Mouse (Mus musculus) gastrocnemius, postnatal 4 days (tissue): ENCODE data around the gene Lrrc75b. TPM values are rescaled to one million over a fixed set of nuclear protein-coding genes. Genes with fewer than 3 reads are reported as not detected.

ENCODE experiments used
- DNase-seq, 2 experiments: peaks; one replicate each; pipeline ENCODE4 v3.0.0; 2021 to 2022; ENCODE audit warnings: low spot score in 2 of 2, mixed read lengths in 2 of 2
- long read RNA-seq, 2 experiments: library from polyadenylated mRNA; stranded (forward); transcript quantifications; one replicate each; pipeline ENCODE4 v2.0.0; 2021
- total RNA-seq, 2 experiments: library from RNA; stranded (reverse); gene quantifications; 2 replicates each; pipeline ENCODE4 v1.2.3; 2021

The Lrrc75b gene
- 1 to 10 TPM; 2.8 to 3.3 TPM for total RNA-seq
- long read RNA-seq, experiment 1 = 0 reads
- long read RNA-seq, experiment 2 = 0 reads

DNA sequence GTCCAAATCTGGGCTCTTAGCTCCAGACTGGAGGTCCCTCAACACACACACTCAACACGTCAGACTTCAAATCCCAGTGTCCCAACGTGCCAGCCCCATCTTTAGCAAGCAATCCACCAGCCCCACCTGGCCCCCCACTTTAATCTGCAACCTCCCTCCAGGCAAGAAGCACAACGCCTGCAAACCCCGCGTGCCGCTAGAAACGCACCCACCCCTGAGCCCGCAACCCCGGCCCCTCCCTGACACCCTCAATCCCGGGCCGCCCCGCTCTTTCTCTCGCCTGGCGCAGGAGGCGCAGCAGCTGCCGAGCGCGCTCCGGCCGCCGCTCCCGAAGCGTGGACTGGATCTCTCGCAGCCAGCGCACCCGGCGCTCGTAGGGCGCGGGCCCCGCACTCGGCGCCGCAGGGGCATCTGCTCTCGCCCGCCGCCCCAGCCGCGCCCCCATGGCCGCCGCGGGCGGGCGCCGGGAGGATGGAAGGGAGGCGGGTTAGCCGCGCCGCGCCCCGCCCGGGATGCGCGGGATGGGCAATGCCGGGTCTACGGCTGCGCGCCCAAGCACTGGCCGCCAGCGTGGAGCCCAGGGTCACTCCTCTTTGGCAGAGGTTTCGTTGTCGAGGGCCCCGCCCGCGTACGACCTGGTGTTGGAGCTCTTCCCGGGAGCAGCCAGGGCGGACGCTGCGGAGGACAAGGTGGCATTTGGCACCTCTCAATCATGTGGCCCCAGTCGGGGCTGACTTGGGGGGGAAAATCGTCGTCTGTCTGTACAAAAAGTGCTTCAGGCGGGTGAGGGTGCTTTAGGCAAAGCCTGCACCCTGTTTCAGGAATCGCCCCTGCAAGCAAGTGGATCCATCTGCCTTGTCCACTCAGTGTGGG, at the start of gene Lrrc75b:
Gene Lrrc75b, minus strand, starts transcription at position 655 of the 873 bp plus-strand sequence.
- DNase-seq = peak in 1 of 2 experiments; percentile 48

DNA sequence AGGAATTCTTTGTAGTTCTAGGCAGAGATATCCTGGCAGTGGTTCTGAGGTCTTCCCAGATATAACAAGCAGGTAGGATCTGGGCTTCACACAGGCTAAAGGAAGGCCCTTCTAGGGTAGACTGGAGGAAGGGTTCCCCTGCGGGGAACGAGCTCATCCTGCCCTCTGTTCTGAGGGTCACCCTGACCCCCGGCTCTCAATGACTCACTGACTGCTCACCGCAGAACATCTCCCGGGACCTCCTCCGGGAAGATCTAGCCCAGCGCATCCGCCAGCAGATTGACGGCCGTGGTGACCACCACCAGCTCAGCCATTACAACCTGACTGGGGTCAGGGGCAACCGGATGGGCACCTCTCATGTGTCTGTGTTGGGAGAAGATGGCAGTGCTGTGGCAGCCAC, 48.8 kb upstream of the Lrrc75b start:
- DNase-seq = no peak

DNA sequence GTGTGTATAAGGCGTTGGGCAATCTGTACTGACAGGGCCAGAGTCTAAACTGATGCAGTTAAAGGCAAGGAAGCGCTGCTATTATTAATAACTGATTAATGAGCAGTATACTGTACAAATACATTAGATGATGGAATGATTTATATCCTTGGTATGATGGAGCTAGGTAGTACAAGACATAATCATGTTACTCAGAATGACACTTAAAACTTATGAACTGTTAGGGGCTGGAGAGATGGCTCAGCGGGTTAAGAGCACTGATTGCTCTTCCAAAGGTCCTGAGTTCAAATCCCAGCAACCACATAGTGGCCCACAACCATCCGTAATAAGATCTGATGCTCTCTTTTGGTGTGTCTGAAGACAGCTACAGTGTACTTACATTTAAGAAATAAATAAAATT, 47.1 kb upstream of the Lrrc75b start:
- DNase-seq = no peak

DNA sequence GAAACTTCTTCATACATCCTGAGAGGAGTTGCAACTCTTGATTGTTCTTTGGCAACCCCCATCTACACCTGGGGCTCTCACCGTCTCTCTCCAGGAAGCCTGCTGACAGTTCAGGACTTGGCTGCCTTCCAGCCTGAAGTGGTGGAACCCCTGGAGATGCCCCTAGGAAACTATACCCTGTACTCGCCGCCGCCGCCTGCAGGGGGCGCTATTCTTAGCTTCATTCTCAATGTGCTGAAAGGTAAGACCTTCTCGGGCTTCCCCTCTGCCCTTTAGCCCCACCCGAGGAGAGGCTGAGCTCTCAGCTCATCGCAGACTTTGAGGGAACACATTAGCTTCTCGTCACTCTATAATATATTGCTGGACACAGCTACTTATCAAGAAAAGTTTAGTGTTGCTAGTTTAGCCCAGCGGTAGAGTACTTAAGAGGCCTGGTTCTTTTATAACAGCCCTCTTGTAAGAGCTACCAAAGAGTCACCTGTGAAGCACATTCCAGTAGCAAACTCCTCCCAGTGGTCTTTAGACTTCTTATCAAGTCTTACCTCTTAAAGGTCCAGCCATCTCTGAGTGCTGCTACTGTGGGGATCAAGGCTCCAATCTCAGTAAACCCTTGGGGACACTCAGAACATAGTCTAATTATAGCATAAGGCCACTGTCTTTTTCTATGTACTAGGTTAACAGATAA, 45.2 kb upstream of the Lrrc75b start:
- no peak for DNase-seq

DNA sequence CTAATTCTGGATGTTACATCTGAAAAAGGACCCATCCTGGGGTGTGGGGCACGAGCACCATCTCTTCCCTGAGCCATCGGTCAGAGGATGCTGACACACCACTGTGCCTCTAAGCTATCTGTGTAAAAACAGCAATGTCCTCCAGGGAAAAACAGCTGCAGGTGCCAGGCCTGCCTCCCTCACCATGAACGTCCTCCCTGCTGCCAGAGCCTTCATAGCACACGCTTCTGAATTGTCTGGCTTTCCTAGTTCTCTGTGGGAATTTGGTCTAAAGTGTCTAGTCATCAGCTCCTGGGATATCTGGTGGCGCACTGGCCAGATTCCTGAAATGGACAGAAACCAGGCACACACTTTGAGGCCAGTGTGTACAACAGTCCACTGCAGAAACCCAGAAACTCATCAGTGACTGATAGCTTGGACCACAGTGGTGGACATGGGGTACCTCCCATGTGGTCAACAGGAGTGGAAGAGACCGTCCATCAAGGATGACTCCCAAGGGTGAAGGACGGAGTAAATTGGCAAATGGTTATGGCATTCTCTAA, 40.1 kb upstream of the Lrrc75b start:
- no peak for DNase-seq

DNA sequence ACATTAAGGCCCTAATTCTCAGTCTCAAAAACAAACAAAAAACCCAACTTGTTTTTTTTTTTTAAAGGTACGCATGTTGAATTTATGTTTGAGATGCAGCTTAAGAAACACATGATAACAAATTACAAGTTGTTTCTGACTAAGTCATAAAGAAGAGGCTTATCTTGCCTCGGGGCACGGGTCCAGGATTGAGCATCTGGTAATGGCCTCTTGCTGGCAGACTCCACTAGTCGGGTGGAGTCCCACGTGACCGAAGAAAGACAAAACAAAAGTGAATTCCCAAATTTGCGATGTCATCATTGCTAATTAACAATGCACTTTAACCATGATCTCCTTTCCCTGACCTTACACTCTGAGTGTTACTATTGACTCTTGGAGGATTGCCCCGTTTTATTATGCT, 35.9 kb upstream of the Lrrc75b start:
- DNase-seq = peak in 1 of 2 experiments; percentile 75

DNA sequence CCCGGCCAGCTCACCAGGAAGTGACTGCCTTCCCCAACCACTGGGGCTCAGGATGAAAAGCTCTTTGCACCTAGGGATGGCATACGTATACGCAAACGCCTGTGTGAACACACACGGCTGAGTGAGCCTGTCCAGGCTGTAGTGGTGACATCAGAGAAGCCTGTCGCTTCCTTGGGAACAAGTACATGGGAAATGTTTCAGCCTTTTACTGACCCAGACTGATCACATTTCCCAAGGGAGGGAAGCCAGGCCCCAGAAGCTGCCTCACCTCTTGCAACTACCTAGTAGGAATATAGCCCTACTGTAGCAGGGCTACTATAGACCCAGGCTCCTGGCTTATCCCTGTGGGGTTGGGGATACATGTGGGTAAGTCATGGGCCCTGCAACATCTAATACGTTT, 32.5 kb upstream of the Lrrc75b start:
- no peak for DNase-seq

DNA sequence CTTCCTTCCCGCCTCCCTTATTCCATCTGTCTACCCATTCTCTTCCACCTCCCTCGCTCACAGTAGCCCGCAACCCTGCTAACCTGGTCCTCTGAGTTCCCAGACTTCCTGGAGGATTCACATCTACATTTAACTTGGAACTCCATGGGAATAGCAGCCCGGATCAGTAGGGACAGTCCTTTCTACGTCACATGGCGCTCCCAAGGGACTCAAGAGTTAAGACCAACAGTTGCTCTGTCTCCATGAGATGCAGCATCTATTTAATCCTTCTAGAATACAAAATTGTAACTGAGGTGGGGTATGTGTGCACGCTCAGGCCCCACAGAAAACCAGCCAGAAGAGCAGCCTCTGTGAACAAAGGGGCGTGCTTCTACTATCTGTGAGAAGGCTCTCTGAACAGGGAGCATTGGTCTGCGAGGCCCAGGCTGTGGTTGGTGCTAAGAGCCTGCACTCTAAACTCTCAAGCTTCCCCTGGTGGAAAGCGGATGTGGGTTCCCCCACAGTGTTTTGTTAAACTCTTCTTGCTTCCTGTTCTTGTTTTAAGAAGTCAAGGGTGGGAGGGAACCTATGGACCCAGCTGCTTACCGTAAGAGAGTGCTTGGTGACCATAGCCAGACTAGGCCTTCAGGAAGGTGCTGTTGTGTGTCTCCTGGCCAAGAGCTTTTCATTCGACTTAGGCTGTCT, 31.2 kb upstream of the Lrrc75b start:
- DNase-seq = no peak

DNA sequence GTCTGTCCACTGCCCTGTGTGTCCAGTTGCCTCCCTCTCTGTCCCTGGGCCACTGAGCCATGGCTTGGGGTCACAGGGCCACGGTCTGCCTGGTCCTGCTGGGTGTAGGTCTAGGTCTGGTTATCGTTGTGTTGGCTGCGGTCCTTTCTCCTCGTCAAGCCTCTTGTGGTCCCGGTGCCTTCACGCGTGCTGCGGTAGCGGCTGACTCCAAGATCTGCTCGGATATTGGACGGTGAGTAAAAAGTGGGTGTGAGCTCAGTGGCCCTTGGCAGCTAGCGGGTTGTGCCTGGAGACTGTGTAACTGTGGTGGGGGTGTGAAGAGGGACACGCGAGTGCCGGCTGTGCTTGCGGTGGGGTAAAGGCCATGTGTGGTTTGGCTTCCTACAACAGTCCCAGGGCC, 29.5 kb upstream of the Lrrc75b start:
- no peak for DNase-seq

DNA sequence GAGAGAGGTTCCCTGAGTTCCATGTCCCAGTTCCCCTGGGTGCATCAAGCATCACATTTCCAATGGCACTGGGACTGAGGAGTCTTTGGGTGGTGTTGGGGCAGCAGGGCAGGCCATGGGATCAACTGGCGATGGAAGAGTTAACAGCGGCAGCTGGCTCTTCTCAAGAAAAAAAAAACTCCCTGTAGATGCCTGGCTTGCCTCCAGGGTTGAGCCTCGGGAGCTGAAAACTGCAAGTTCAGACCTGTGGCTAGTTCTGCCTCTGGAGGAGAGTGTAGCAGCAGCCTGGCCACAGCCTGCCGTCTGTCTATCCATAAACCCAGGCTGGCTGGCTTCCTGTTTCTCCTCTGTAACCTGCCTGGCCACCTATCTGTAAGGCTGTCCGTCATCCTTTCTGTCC, 29.0 kb upstream of the Lrrc75b start, which contains the start of gene Ggt5:
Gene Ggt5, plus strand, starts transcription at position 212 of the 400 bp plus-strand sequence.
- peak in 1 of 2 experiments; percentile 78 for DNase-seq

DNA sequence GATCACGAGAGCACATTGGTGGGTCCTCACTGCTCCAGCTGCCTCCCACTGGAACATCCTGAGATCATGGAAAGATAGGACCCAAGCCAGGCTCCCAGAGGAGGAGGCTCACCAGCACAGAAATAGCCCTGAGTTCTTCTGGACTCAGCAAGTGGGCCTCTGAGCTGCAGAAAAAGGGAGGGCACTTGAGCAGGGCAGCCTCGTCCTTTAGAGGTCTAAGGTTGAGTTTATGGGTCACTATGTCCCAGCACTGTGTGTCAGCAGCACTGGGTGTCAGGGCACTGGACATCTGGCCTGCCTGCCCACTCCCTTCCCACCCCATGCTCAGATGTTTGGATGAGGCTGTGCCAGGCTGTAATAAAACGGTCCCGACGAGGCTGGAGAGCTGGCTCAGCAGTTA, 28.2 kb upstream of the Lrrc75b start:
- DNase-seq = no peak

DNA sequence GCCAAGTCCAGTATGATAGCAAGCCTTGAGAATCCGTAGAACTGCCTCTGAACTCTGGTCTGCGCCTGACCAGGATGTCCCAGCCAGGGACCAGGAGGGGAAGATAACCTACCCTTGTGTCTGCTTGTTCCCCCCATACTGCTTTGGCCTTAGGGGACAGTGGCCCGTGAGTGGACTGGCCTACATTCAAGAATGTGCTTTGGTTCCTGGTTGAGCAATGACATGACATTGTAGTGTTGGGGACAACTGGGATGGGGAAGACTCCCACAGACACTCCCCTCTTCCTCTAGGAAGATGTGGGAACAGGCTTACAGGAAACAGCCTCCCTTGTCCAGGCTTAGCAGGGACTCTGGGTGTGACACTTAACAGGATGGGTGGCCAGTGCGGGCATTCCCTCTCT, 27.7 kb upstream of the Lrrc75b start:
- DNase-seq = no peak

DNA sequence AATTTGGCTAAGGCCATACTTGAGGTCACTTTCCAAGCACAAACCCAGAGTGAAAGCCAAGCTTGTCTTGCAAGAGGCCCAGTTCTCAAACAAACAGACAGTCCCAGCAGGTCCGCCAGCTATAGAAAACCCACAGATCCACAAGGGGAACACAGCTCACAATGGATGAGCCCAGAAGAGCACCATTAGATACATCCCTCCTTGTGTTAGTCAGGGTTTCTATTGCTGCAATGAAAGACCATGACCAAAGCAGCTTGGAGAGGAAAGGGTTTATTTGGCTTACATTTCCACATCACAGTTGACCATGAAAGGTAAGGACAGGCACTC, 26.4 kb upstream of the Lrrc75b start:
- DNase-seq = no peak

DNA sequence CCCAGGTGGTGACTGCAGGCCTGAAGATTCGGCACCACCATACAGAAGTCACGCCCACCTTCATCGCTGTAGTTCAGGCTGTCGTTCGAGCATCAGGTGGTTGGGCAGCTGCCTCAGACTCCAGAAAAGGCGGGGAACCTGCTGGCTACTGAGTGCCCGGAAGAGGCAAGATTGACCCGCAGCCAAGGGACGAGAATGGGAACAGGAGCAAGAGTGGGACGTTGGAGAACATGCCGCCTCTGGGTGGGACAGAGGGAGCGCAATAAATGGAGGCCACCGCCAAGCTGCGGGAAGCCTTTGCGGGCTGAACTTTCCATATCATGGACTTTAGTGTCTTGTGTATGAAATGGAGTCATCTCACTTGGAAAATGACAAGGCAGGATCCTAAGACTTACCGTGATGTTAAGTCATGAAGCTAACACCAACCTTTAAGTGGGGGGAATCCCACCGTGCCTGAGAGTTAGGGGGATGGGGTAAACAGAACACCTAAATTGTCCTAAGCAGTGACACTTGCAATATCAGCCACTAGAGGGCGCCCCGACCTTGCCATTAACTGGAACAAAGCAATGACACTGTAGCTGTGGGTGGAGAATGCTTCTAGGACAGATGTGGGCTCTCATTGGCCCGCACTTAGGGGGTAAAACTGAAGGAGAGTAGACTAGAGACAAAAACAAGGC, 25.9 kb upstream of the Lrrc75b start:
- DNase-seq = peak; percentile 85 to 89

DNA sequence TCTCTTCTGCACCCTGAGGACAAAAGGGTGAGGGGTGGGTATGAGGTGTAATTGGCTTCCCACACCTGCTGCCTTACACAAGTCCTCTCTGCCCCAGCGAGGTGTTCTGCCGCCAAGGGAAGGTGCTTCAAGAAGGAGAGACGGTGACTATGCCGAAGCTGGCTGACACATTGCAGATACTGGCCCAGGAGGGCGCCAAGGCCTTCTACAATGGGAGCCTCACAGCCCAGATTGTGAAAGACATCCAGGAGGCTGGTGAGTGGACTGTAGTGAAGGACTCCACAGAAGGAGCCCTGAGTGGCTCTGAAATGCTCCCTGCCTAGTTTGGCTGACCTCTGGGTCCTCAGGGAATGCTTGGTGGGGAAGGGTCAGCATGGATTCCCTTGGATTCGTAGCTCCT, 19.0 kb upstream of the Lrrc75b start:
- no peak for DNase-seq

DNA sequence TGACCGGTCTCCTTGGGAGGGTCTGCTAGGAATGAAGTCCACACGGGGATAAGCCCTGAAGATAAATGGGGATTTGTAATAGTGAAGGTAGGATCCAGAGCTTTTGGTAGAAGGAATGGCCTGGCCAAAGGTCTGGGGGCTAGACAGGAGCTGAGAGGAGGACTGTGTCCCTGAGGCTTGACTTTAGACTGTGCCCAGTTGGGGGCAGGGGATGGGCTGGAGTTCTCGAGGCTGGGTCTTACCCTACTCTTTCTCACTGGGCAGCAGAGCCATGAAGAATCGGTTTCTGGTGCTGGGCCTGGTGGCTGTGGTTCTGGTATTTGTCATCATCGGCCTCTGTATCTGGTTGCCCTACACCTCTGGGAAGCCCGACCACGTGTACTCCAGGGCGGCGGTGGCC, 13.8 kb upstream of the Lrrc75b start:
- no peak for DNase-seq

DNA sequence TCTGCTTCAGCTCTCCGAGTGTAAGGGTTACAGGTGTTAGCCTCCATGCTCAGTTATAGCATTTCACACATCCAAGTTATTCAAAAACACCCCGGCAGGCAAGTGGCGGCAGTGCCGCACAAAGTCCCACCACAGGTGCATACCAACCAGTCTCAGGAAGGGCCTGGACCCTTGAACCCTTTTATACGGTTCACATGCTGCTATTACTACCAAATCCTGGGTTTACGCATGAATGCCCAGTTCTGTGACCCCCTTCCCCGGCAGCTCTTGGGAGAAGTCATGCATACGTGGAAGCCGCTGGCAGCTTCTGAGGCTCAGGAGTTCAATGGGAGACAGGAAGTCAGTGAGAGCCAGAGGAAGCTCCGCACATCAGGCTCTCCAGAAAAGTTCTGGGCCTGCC, 13.1 kb upstream of the Lrrc75b start:
- no peak for DNase-seq

DNA sequence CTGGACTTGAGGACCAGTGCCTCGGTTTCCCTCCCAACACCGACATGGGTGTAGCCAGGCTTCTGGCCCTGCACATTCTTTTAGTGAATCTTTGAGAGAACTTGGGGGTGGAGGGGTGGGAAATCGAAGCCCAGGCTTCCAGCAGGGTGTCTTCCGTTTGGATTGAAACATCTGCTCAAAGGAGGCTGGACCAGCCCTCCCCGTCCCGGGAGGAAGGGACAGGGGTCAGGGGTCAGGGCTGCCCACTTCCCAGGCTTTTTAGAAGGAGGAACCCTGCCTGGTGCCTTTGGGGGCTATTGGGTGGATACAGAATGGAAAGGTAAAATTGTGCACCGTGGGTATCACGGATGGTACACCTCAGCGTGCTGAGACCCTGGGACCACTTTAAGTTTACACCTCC, 11.8 kb upstream of the Lrrc75b start:
- DNase-seq = no peak

DNA sequence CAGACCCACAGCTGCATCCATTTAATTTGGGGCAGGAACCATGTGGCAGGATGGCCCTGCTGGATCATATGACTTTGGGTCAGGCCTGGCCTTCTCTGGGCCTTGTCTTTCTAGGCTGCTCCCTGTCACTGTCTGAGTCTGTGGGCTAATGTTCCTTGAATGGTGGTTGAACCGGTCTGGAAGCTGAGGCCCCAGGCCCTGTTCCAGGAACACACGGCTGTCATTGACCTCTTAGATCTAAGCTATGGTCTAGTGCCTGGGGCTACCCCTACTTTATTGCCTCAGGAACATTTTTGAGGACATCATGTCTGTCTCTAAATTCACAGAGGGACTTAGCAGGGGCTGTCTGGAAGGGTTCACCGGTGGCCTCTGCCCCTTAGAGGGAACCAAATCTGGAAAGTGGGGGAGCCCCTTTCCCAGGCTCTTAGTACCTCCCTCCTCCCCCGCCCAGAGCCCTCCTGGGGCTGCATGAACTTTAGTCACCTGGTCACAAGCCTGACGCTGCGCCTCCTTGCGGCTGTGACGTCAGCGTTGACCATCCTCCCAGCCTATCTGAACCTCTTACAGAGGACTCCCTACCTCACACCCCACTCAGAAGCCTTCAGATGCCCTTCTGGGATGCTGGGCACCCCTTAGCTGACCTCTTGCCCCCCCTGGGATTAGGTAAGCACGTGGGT, 11.0 kb upstream of the Lrrc75b start:
- no peak for DNase-seq

DNA sequence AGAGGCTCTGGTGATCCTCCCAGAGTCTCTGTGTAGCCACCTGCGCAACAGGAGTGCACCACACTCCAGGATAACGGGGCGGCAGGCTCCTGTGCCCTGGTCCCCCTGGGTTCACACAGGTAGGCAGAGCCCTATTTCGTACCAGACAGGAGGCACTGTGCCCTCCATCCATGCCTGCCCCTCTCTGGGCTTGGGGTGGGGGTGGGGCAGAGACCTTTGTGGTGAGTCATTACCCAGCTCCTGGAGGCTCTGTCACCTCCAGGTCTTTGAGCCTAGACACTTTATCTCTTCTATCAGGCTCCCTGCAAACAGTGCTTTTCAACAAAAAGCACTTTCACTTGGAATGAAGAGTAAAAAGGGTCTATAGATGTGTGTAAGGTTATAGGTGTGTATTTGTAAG, 8.7 kb upstream of the Lrrc75b start:
- no peak for DNase-seq

DNA sequence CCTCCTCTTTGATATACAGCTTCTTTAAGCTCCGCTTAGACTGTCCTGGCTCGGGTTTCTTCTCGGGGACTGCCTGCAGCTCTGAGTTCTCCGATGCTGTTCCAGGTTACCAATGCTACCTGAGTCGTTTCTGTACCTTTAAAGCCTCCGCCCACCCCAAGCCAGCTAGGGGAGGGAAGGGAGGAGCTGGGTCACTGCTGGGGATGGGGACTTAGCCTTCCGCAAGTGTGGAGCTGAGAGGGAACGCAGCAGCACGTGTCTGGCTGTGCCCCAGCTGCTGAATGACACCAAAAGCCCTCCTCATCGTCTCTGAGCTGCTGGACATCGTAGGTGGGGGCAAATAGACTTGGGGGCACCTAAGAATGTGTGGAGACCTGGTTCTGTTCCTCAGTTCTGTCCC, 8.3 kb upstream of the Lrrc75b start:
- DNase-seq = no peak
